Mouse (Mus musculus): Measurements from ENCODE around the gene Fgfr2. TPM values are rescaled to one million over a fixed set of nuclear protein-coding genes. Genes with fewer than 3 reads are reported as not detected.
"Not testable (repeated sequence)": the region's sequence is repeated elsewhere in the genome, so short reads cannot be mapped to it uniquely, and the experiment has no call there.

Gene Fgfr2
- total RNA-seq, 2 experiments from 2014 or later: 44.0 to 52.8 TPM

- DNase-seq (ENCODE audit: low spot score in 2 of 2): no peak
Measured at GRCm38 (mm10) chr7:130677541-130678274, 2445.4 kb downstream of the Fgfr2 start.

DNA sequence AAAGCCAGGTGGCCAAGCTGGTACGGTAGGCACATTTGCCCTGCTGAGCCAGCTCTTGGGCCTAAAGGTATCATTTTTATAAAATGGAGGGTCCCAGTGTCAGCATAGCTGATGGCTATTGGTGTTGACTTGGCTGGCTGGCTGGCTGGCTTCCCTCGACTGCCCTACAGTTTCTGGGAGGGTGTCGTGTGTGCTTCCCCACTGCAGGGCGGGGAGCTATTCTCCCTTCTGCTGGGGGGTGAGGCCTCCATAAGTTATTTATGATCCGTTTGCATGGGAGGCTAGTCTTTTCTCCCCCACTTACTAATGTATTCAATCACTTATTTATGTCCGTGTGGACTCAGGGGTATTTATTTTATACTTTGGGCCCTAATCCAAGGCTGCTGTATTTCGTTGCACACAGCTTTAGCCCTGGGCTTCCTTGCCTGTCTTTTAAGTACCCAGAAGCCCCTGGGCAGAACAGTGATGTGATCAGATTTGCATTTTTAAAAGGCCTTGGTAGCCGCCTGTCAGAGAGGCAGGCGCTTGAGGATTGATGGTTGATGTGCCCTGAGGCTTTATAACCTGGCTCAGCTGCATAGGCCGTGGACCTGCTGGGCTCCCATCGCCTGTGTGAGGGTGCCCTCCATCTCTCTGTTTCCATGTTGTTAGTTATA, 2446.1 kb downstream of the Fgfr2 start:
- DNase-seq (ENCODE audit: low spot score in 2 of 2): no peak

- DNase-seq (ENCODE audit: low spot score in 2 of 2): no peak
Measured at GRCm38 (mm10) chr7:130674526-130674925, 2448.6 kb downstream of the Fgfr2 start.

- peak; percentile 26 to 36 for DNase-seq (ENCODE audit: low spot score in 2 of 2)
Measured at GRCm38 (mm10) chr7:130673169-130674033, 2449.7 kb downstream of the Fgfr2 start.

GRCm38 (mm10) chr7:130671301-130671700, 2451.8 kb downstream of the Fgfr2 start:
- no peak for DNase-seq (ENCODE audit: low spot score in 2 of 2)

GRCm38 (mm10) chr7:130670358-130670757, 2452.8 kb downstream of the Fgfr2 start:
- no peak for DNase-seq (ENCODE audit: low spot score in 2 of 2)

- DNase-seq (ENCODE audit: low spot score in 2 of 2): no peak
Measured at GRCm38 (mm10) chr7:130669370-130669881, 2453.7 kb downstream of the Fgfr2 start.

GRCm38 (mm10) chr7:130668729-130669281, 2454.3 kb downstream of the Fgfr2 start:
- DNase-seq (ENCODE audit: low spot score in 2 of 2): no peak

GRCm38 (mm10) chr7:130668013-130668412, 2455.1 kb downstream of the Fgfr2 start:
- not testable (repeated sequence) for DNase-seq (ENCODE audit: low spot score in 2 of 2)

DNA sequence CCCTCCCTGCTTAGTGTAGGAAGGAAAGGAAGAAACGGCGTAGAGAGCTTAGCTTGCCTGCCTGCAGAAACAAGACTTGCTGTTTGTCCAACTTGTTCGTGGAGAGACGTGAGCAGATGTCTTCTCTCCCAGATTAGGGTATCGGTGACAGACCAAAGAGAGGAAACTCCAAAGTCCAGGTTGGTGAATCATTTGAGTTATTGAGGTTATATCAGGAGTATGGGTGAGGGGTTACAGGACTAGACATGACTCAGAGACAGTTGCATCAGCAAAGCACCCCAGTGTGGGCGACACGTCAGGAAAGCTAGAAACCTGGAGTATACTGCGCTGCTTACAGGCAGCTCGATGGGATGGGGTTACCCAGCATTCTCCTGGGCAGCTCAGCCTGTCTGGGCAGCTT, 2457.8 kb downstream of the Fgfr2 start:
- DNase-seq (ENCODE audit: low spot score in 2 of 2): no peak

DNA sequence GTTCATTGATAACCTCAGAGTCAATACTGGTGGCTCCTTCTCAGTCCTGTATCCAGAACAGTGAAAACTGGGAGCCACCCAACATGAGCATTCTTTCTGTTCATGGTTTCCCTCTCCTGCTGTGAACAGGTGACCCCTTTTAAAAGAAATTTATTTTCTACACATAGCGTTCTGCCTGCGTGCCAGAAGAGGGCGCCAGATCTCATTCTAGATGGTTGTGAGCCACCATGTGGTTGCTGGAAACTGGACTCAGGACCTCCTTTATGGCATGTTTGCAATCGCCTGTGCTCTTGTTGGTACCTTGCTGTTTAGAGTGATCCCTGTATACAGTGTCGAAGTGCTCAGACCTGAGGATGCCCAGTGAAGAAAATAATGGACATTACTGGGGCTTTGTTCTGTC, 2458.5 kb downstream of the Fgfr2 start:
- no peak for DNase-seq (ENCODE audit: low spot score in 2 of 2)

GRCm38 (mm10) chr7:130664037-130664436, 2459.1 kb downstream of the Fgfr2 start:
- no peak for DNase-seq (ENCODE audit: low spot score in 2 of 2)

GRCm38 (mm10) chr7:130662869-130663268, 2460.3 kb downstream of the Fgfr2 start:
- no peak for DNase-seq (ENCODE audit: low spot score in 2 of 2)

- no peak for DNase-seq (ENCODE audit: low spot score in 2 of 2)
Measured at GRCm38 (mm10) chr7:130662250-130662649, 2460.9 kb downstream of the Fgfr2 start.

GRCm38 (mm10) chr7:130659129-130659528, 2464.0 kb downstream of the Fgfr2 start:
- no peak for DNase-seq (ENCODE audit: low spot score in 2 of 2)

- DNase-seq (ENCODE audit: low spot score in 2 of 2): no peak
Measured at GRCm38 (mm10) chr7:130657751-130658150, 2465.4 kb downstream of the Fgfr2 start.

DNA sequence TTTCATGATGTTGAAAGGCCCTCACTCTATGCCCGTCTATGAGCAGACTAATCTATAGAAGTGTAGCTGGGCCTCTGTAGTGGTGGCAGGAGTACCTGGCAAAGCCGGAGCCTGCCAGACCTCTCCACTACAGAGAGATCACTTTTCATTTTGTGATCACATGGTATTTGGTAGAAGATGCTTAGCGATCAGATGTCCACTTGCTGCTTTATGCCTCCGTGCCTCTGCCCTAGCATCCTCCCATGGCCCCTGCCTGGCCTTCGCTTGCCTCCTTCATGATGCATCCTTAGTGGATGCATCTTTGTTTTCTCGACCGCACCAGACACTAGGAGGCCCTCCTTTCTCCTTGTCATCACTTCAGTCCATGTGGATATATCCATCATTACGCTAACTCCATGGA, 2466.2 kb downstream of the Fgfr2 start:
- no peak for DNase-seq (ENCODE audit: low spot score in 2 of 2)

DNA sequence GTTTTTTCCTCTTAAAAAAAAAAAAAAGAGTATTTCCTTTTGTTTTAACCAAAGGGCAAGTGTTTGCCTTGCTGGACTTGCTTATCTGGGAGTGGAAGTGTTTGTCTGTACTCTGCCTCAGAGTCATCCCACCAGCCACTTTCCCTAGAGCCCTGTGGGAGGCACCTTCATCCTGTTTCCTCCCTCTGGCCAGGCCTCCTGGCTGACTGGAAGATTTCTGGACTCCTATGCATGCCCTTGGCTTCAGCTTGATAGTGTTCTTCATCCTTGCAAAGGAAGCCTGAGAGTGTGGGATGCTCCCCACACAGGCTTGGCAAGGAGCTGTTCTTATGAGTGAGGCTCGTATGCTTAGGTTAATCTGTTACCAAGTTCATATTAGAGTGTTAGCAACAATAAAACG, 2468.6 kb downstream of the Fgfr2 start:
- DNase-seq (ENCODE audit: low spot score in 2 of 2): no peak

DNA sequence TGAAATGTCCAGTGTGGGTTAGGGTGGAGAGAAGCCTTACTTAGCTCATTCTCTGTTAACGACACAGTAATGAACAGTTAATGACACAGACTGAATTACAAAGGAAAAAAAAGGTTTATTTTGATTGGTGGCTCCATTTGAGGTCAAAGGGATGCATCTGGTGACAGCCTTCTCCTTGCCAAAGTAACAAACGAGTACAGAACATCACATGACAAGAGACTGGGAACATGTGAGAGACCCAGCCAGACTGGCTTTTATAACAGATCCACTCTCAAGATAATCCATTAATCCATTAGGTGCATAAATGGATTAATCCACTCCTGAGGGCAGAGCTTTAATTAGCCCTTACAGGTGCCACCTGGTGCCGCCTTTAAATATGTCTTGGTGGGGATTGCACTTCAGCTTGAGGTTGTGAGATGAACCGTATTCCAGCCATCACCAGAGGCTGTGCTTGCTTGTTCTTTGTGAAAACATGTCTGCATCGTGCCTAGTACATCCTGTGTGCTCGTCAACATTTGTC, 2470.1 kb downstream of the Fgfr2 start:
- no peak for DNase-seq (ENCODE audit: low spot score in 2 of 2)

DNA sequence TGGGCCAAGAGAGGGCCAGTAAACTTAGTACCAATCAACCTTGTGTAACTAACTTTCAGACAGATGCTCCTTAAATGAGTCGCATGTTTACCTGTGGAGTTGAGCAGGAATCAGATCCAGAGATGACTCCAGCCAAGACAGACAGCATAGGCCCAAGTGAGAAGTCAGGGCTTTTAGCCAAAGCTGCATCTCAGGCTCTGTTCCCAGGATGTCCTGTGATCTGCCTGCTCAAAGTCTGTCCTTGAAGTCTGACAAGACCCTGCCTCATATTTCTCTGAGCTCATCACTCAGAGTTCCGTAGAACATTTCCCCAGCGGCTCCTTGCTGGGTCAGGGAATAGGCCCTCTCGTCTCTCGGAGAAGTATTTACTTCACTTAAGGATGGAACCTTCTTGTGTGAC, 2472.5 kb downstream of the Fgfr2 start:
- DNase-seq (ENCODE audit: low spot score in 2 of 2): no peak

GRCm38 (mm10) chr7:130649257-130649656, 2473.9 kb downstream of the Fgfr2 start:
- no peak for DNase-seq (ENCODE audit: low spot score in 2 of 2)

Measured in left cerebral cortex, adult 18-20 months (tissue).